Mouse (Mus musculus) lung, postnatal 0 days (tissue): ENCODE measurements at regions not wholly inside any gene's neighbourhood (a gene's known extent, or its start where the extent isn't known, plus 50 kb on each side); places are given as distances from the start of the nearest gene placed in this dataset.

Experiments
- CTCF ChIP-seq: IDR thresholded peaks from 2 replicates; pipeline ENCODE4 v1.5.1; 2016; ENCODE audit warnings: antibody characterized with exemption, mild to moderate bottlenecking
- EP300 ChIP-seq: IDR thresholded peaks from 2 replicates; pipeline ENCODE4 v1.6.1; 2016; ENCODE audit warnings: antibody characterized with exemption, mild to moderate bottlenecking, control low read depth

DNA sequence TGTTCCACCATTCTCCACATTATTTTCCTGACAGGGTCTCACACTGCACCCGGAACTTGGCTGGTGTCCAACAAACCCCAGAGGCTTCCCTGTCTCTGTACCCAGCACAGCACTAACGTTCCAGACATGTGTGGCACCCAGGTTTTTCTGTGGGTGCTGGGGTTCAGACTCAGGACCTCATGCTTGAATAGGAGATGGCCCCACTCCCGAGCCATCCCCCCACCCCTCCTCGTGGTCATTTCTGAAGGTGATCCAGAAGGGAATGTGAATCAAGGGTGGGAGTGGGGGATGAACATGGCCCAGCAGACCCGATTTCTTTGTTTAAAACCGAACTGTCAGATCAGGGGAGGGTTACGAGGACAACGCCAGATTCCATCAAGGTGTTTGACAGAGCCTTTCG lies 245.6 kb downstream of the Tbc1d1 start:
- TF ChIP-seq CTCF (no peak), EP300 (no peak)
